Mouse (Mus musculus): ENCODE data around the gene Fn1.

DNA sequence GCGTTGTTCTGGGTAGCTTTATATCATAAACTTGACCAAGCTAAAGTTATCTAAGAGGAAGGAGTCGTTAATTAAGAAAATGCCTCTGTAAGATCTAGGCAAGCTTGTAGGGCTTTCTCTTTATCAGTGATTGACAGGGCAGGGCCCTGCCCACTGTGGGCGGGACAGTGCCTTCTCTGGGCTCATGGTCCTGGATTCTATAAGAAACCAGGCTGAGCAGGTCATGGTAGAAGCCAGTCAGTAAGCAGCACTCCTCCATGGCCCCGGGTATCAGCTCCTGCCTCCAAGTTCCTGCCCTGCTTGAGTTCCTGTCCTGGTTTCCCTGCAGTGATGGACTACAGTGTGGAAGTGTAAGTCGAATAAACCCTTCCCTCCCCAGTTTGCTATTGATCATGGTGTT, 43.1 kb downstream of the Fn1 start:
- TF ChIP-seq POLR2A (IDR thresholded peaks at IDR 0.05; ENCODE audit: insufficient read depth, low read depth, low read length) (no peak), EP300 (IDR thresholded peaks at IDR 0.05; ENCODE audit: insufficient read depth, low read depth, low read length) (no peak)

All from heart, adult 2 months (tissue).